Mouse (Mus musculus) right cerebral cortex, postnatal 14 days (tissue): ENCODE measurements around the gene Chek1.

Experiments
- DNase-seq: peaks from one replicate; pipeline ENCODE4 v3.0.0; 2022

The Chek1 gene

GRCm38 (mm10) chr9:36727034-36727755, at the start of gene Chek1:
Gene Chek1, minus strand, starts transcription at chr9:36727065.
- no peak for DNase-seq

- no peak for DNase-seq
These were observed 42.2 kb upstream of the Chek1 start for GRCm38 (mm10) chr9:36769048-36769413.

GRCm38 (mm10) chr9:36768156-36769047, 41.5 kb upstream of the Chek1 start:
- peak; percentile 44 for DNase-seq

- peak; percentile 99 for DNase-seq
These were observed 40.6 kb upstream of the Chek1 start, which contains the start of gene Stt3a for GRCm38 (mm10) chr9:36767203-36768143. Gene Stt3a, minus strand, starts transcription at chr9:36767679.

GRCm38 (mm10) chr9:36764378-36764777, 37.5 kb upstream of the Chek1 start:
- no peak for DNase-seq

- DNase-seq: peak; percentile 91
These were observed 483 bp downstream of the Chek1 start for GRCm38 (mm10) chr9:36726131-36727033.

- DNase-seq: no peak
These were observed 10.2 kb downstream of the Chek1 start for GRCm38 (mm10) chr9:36716624-36717023.

GRCm38 (mm10) chr9:36707304-36707703, 19.6 kb downstream of the Chek1 start:
- DNase-seq: no peak

- no peak for DNase-seq
These were observed 20.9 kb downstream of the Chek1 start for GRCm38 (mm10) chr9:36705923-36706322.

GRCm38 (mm10) chr9:36694276-36694675, 32.6 kb downstream of the Chek1 start:
- no peak for DNase-seq

- no peak for DNase-seq
These were observed 33.9 kb downstream of the Chek1 start, which contains the start of gene Acrv1 for GRCm38 (mm10) chr9:36692920-36693319. Gene Acrv1, plus strand, starts transcription at chr9:36693220.

- peak; percentile 9 for DNase-seq
These were observed 39.5 kb downstream of the Chek1 start for GRCm38 (mm10) chr9:36687329-36687728.

- DNase-seq: no peak
These were observed 45.4 kb downstream of the Chek1 start for GRCm38 (mm10) chr9:36681424-36681823.
